Mouse (Mus musculus): Measurements from ENCODE around the gene Camkk2. TPM values are rescaled to one million over a fixed set of nuclear protein-coding genes. Genes with fewer than 3 reads are reported as not detected.

Gene Camkk2
- polyA plus RNA-seq, 2 experiments = 35.0 to 39.3 TPM

- Histone ChIP-seq H3K27me3 (ENCODE audit: control insufficient read depth, insufficient read depth, low read length) (no peaks in the 10 kb centered on the region), H3K4me3 (replicated peaks; ENCODE audit: low read length) (no peak overlapping the region), H3K27ac (replicated peaks; ENCODE audit: low read depth, low read length) (no peak overlapping the region), H3K9me3 (ENCODE audit: control insufficient read depth, low read length) (no peaks in the 10 kb centered on the region), H3K9ac (ENCODE audit: low read depth, low read length, severe bottlenecking) (no peak overlapping the region), H3K36me3 (ENCODE audit: control insufficient read depth, insufficient read depth, low read length) (no peaks in the 10 kb centered on the region; the same call in 1 of the 2 replicates), H3K4me1 (ENCODE audit: control insufficient read depth, insufficient read depth, low read length) (peaks cover 13% of the 10 kb centered on the region), H3K4me2 (replicated peaks; ENCODE audit: low read depth, low read length, severe bottlenecking) (no peak overlapping the region)
- ATAC-seq (ENCODE audit: low FRiP score, low read depth) = no peak
- DNase-seq (ENCODE audit: low spot score) = no peak
- no peak for TF ChIP-seq POLR2A (IDR thresholded peaks at IDR 0.05; ENCODE audit: borderline replicate concordance, extremely low read depth, insufficient read depth, insufficient read length)
- WGBS = 79% methylated on average over 28 of the region's 28 CpGs
Measured at GRCm38 (mm10) chr5:122774743-122775611, 4.2 kb downstream of the Camkk2 start.

GRCm38 (mm10) chr5:122773756-122774155 lies 5.5 kb downstream of the Camkk2 start:
- 86% methylated on average over 11 of the region's 11 CpGs for WGBS
- no peak overlapping the region for H3K4me3 ChIP-seq (replicated peaks; ENCODE audit: low read length)
- TF ChIP-seq POLR2A (IDR thresholded peaks at IDR 0.05; ENCODE audit: borderline replicate concordance, extremely low read depth, insufficient read depth, insufficient read length) = no peak
- ATAC-seq (ENCODE audit: low FRiP score, low read depth) (no peak), DNase-seq (ENCODE audit: low spot score) (peak; percentile 28)
- H3K9ac ChIP-seq (ENCODE audit: low read depth, low read length, severe bottlenecking) = no peak overlapping the region
- no peak overlapping the region for H3K4me2 ChIP-seq (replicated peaks; ENCODE audit: low read depth, low read length, severe bottlenecking)
- H3K9me3 ChIP-seq (ENCODE audit: control insufficient read depth, low read length) = no peaks in the 10 kb centered on the region
- no peaks in the 10 kb centered on the region; the same call in 1 of the 2 replicates for H3K36me3 ChIP-seq (ENCODE audit: control insufficient read depth, insufficient read depth, low read length)
- H3K4me1 ChIP-seq (ENCODE audit: control insufficient read depth, insufficient read depth, low read length) = peaks cover 11% of the 10 kb centered on the region
- no peaks in the 10 kb centered on the region for H3K27me3 ChIP-seq (ENCODE audit: control insufficient read depth, insufficient read depth, low read length)
- H3K27ac ChIP-seq (replicated peaks; ENCODE audit: low read depth, low read length) = no peak overlapping the region

GRCm38 (mm10) chr5:122771428-122771827 lies 7.8 kb downstream of the Camkk2 start:
- H3K4me2 ChIP-seq (replicated peaks; ENCODE audit: low read depth, low read length, severe bottlenecking) = no peak overlapping the region
- 0 out of 2 replicates have a peak overlapping the region, but pooled peaks have one; percentile 67 for H3K27ac ChIP-seq (replicated peaks; ENCODE audit: low read depth, low read length)
- peaks cover 11% of the 10 kb centered on the region for H3K4me1 ChIP-seq (ENCODE audit: control insufficient read depth, insufficient read depth, low read length)
- 83% methylated on average over 9 of the region's 9 CpGs for WGBS
- H3K27me3 ChIP-seq (ENCODE audit: control insufficient read depth, insufficient read depth, low read length) = no peaks in the 10 kb centered on the region
- no peak for ATAC-seq (ENCODE audit: low FRiP score, low read depth)
- H3K9me3 ChIP-seq (ENCODE audit: control insufficient read depth, low read length) = no peaks in the 10 kb centered on the region
- H3K36me3 ChIP-seq (ENCODE audit: control insufficient read depth, insufficient read depth, low read length) = no peaks in the 10 kb centered on the region; the same call in 1 of the 2 replicates
- H3K4me3 ChIP-seq (replicated peaks; ENCODE audit: low read length) = no peak overlapping the region
- no peak for DNase-seq (ENCODE audit: low spot score)
- no peak overlapping the region for H3K9ac ChIP-seq (ENCODE audit: low read depth, low read length, severe bottlenecking)
- TF ChIP-seq POLR2A (IDR thresholded peaks at IDR 0.05; ENCODE audit: borderline replicate concordance, extremely low read depth, insufficient read depth, insufficient read length) = no peak

- H3K4me1 ChIP-seq (ENCODE audit: control insufficient read depth, insufficient read depth, low read length) = peaks cover 11% of the 10 kb centered on the region
- peak; percentile 56 for DNase-seq (ENCODE audit: low spot score)
- no peak for TF ChIP-seq POLR2A (IDR thresholded peaks at IDR 0.05; ENCODE audit: borderline replicate concordance, extremely low read depth, insufficient read depth, insufficient read length)
- 0 out of 2 replicates have a peak overlapping the region, but pooled peaks have one; percentile 31 for H3K9ac ChIP-seq (ENCODE audit: low read depth, low read length, severe bottlenecking)
- WGBS = 46% methylated on average over 10 of the region's 10 CpGs
- peak overlapping the region; percentile 67 for H3K27ac ChIP-seq (replicated peaks; ENCODE audit: low read depth, low read length)
- no peaks in the 10 kb centered on the region for H3K9me3 ChIP-seq (ENCODE audit: control insufficient read depth, low read length)
- H3K4me2 ChIP-seq (replicated peaks; ENCODE audit: low read depth, low read length, severe bottlenecking) = no peak overlapping the region; the same call in 1 of the 2 replicates
- peak; percentile 31; the same call in 1 of the 2 replicates for ATAC-seq (ENCODE audit: low FRiP score, low read depth)
- H3K27me3 ChIP-seq (ENCODE audit: control insufficient read depth, insufficient read depth, low read length) = no peaks in the 10 kb centered on the region
- H3K36me3 ChIP-seq (ENCODE audit: control insufficient read depth, insufficient read depth, low read length) = no peaks in the 10 kb centered on the region; the same call in 1 of the 2 replicates
- no peak overlapping the region for H3K4me3 ChIP-seq (replicated peaks; ENCODE audit: low read length)
Measured at GRCm38 (mm10) chr5:122770806-122771261, 8.4 kb downstream of the Camkk2 start.

GRCm38 (mm10) chr5:122770304-122770703 lies 8.9 kb downstream of the Camkk2 start:
- peak overlapping the region; percentile 31; the same call in 1 of the 2 replicates for H3K9ac ChIP-seq (ENCODE audit: low read depth, low read length, severe bottlenecking)
- WGBS = 51% methylated on average over 7 of the region's 7 CpGs
- DNase-seq (ENCODE audit: low spot score) = no peak

More at GRCm38 (mm10) chr5:122770304-122770703, 8.9 kb downstream of the Camkk2 start:
- no peak overlapping the region for H3K4me3 ChIP-seq (replicated peaks; ENCODE audit: low read length)
- TF ChIP-seq POLR2A (IDR thresholded peaks at IDR 0.05; ENCODE audit: borderline replicate concordance, extremely low read depth, insufficient read depth, insufficient read length) = no peak
- no peaks in the 10 kb centered on the region for H3K27me3 ChIP-seq (ENCODE audit: control insufficient read depth, insufficient read depth, low read length)
- H3K4me2 ChIP-seq (replicated peaks; ENCODE audit: low read depth, low read length, severe bottlenecking) = no peak overlapping the region
- H3K27ac ChIP-seq (replicated peaks; ENCODE audit: low read depth, low read length) = peak overlapping the region; percentile 67
- H3K9me3 ChIP-seq (ENCODE audit: control insufficient read depth, low read length) = no peaks in the 10 kb centered on the region
- H3K4me1 ChIP-seq (ENCODE audit: control insufficient read depth, insufficient read depth, low read length) = peaks cover 11% of the 10 kb centered on the region
- no peaks in the 10 kb centered on the region; the same call in 1 of the 2 replicates for H3K36me3 ChIP-seq (ENCODE audit: control insufficient read depth, insufficient read depth, low read length)
- no peak for ATAC-seq (ENCODE audit: low FRiP score, low read depth)
